Mouse (Mus musculus) cerebellum, adult 18-20 months (tissue): ENCODE results near the gene Gm44805.

Experiments used
- DNase-seq, 2 experiments: peaks; one replicate each; pipeline ENCODE4 v3.0.0; 2021

Gm44805 gene

GRCm38 (mm10) chr7:19628192-19628535 lies 53.1 kb downstream of the Gm44805 start:
- no peak for DNase-seq

GRCm38 (mm10) chr7:19627721-19628120 lies 53.5 kb downstream of the Gm44805 start:
- no peak for DNase-seq

- DNase-seq: no peak
Measured at GRCm38 (mm10) chr7:19623433-19623832, 57.8 kb downstream of the Gm44805 start.

GRCm38 (mm10) chr7:19622241-19622640 lies 59.0 kb downstream of the Gm44805 start:
- no peak for DNase-seq
